Mouse (Mus musculus) hindbrain, embryonic 14.5 days (tissue): ENCODE measurements around the gene Nck1. TPM values are rescaled to one million over a fixed set of nuclear protein-coding genes. Genes with fewer than 3 reads are reported as not detected.

Source experiments
- ATAC-seq: fragments of 200-750 bp; cut with Nextera tagmentation; 2 replicates; pipeline ENCODE4 v1.8.0; 2017; ENCODE audit warnings: moderate number of reproducible peaks, mild to moderate bottlenecking, moderate TSS enrichment, moderate library complexity; ENCODE audit not compliant: low FRiP score
- DNase-seq: peaks from one replicate; pipeline ENCODE4 v3.0.0-alpha.2; 2015; ENCODE audit warnings: low spot score
- H3K27ac ChIP-seq: fragments of 300-500 bp; sonication (generic); 2 replicates; pipeline ENCODE4 v1.5.1; 2014; ENCODE audit warnings: mild to moderate bottlenecking, moderate library complexity
- H3K27me3 ChIP-seq: fragments of 300-500 bp; sonication (generic); 2 replicates; pipeline ENCODE4 v1.6.1; 2014; ENCODE audit warnings: mild to moderate bottlenecking, low read length, mixed read lengths; ENCODE audit not compliant: control insufficient read depth, insufficient read depth
- H3K36me3 ChIP-seq: fragments of 300-500 bp; sonication (generic); replicated peaks from 2 replicates; pipeline ENCODE4 v1.6.1; 2014; ENCODE audit not compliant: control insufficient read depth, insufficient read depth
- H3K4me1 ChIP-seq: fragments of 300-500 bp; sonication (generic); replicated peaks from 2 replicates; pipeline ENCODE4 v1.6.1; 2014; ENCODE audit warnings: antibody characterized with exemption, low read length, mixed read lengths; ENCODE audit not compliant: control insufficient read depth, insufficient read depth
- H3K4me2 ChIP-seq: fragments of 300-500 bp; sonication (generic); replicated peaks from 2 replicates; pipeline ENCODE4 v1.6.1; 2014; ENCODE audit warnings: mild to moderate bottlenecking, moderate library complexity
- H3K4me3 ChIP-seq: fragments of 300-500 bp; sonication (generic); replicated peaks from 2 replicates; pipeline ENCODE4 v1.5.1; 2014; ENCODE audit warnings: mild to moderate bottlenecking, low read length
- H3K9ac ChIP-seq: fragments of 300-500 bp; sonication (generic); 2 replicates; pipeline ENCODE4 v1.6.1; 2014
- H3K9me3 ChIP-seq: fragments of 300-500 bp; sonication (generic); 2 replicates; pipeline ENCODE4 v1.6.1; 2016; ENCODE audit warnings: low read length; ENCODE audit not compliant: control insufficient read depth
- WGBS: fragments of 180-500 bp; shearing (Covaris S2); extraction: QIAGEN DNeasy Blood & Tissue Kit; methylation state at CpG from one replicate; pipeline ENCODE4 v1.1.7; 2014; 5-methylcytosine and 5-hydroxymethylcytosine counted together
- polyA plus RNA-seq: library from polyadenylated mRNA; unstranded; fragments of >200 nt; fragmentation: Nextera tagmentation; extraction: Ambion mirVana; gene quantifications from 2 replicates; pipeline ENCODE4 v1.2.1, GENCODE M21; 2014

Gene Nck1
- polyA plus RNA-seq, 1 experiment from 2014 or later = 59.6 TPM

- Histone ChIP-seq H3K9me3 (no peaks in the 10 kb centered on the region), H3K9ac (no peak overlapping the region), H3K36me3 (no peaks in the 10 kb centered on the region), H3K27me3 (no peaks in the 10 kb centered on the region), H3K27ac (no peak overlapping the region), H3K4me2 (no peak overlapping the region), H3K4me3 (no peak overlapping the region), H3K4me1 (0 out of 2 replicates have a peak, but pooled peaks cover 3% of the 10 kb centered on the region)
- WGBS = 59% methylated on average over 7 of the region's 7 CpGs
- no peak for ATAC-seq
- DNase-seq = no peak
These were observed 78.3 kb downstream of the Nck1 start for GRCm38 (mm10) chr9:100467653-100468052.

DNA sequence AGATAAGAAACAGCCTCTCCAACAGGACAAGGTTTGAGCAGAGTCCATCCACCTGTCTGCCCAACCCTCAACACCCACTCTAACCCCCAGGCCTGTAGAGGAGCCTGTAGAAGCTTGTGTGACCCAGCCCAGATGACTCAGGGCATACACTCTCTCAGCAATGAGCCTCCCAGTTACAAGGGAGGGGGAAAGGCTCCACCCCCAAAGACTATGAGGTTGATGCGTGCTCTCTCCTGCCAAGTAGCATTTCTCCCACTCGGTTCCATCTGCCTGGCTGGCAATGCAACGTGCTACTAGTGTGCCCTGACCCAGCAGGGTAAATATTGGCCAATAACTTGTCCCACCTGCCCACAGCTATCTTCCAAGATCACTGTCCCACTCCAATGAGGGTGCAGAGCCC lies 79.2 kb downstream of the Nck1 start:
- Histone ChIP-seq H3K9ac (no peak overlapping the region), H3K4me1 (0 out of 2 replicates have a peak, but pooled peaks cover 3% of the 10 kb centered on the region), H3K4me2 (no peak overlapping the region), H3K27ac (no peak overlapping the region), H3K4me3 (no peak overlapping the region), H3K27me3 (no peaks in the 10 kb centered on the region), H3K9me3 (no peaks in the 10 kb centered on the region), H3K36me3 (no peaks in the 10 kb centered on the region)
- ATAC-seq (no peak), DNase-seq (no peak)
- WGBS = 81% methylated on average over 3 of the region's 3 CpGs

- DNase-seq (no peak), ATAC-seq (no peak)
- Histone ChIP-seq H3K27me3 (no peaks in the 10 kb centered on the region), H3K9ac (no peak overlapping the region), H3K36me3 (no peaks in the 10 kb centered on the region), H3K9me3 (no peaks in the 10 kb centered on the region), H3K4me2 (no peak overlapping the region), H3K4me1 (0 out of 2 replicates have a peak, but pooled peaks cover 3% of the 10 kb centered on the region), H3K4me3 (no peak overlapping the region), H3K27ac (no peak overlapping the region)
- 96% methylated on average over 9 of the region's 9 CpGs for WGBS
These were observed 79.9 kb downstream of the Nck1 start for GRCm38 (mm10) chr9:100465988-100466387.

DNA sequence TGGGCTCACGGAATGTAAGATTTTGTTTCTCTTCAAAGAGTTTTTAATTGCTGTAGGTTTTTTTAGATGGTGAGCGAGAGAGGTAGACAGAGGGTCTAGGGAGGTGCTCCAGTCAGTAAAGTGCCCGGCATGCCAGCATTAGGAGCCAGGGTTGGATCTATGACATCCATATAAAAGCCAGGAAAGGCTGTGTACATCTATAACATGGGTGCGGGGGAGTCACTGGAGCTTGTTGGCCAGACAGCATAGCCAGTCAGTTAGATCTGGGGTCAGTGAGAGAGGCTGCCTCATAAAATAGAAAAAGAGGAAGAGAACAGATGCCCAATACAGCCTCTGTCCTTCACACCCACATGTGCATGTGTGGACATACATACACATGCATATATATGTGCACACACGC lies 80.6 kb downstream of the Nck1 start:
- no peak overlapping the region for H3K9ac ChIP-seq
- DNase-seq (no peak), ATAC-seq (no peak)
- no peaks in the 10 kb centered on the region for H3K9me3 ChIP-seq
- H3K4me1 ChIP-seq = no peaks in the 10 kb centered on the region
- H3K4me3 ChIP-seq = no peak overlapping the region
- H3K36me3 ChIP-seq = no peaks in the 10 kb centered on the region
- no peak overlapping the region for H3K27ac ChIP-seq
- no peak overlapping the region for H3K4me2 ChIP-seq
- no peaks in the 10 kb centered on the region for H3K27me3 ChIP-seq
- 96% methylated on average over 5 of the region's 5 CpGs for WGBS

DNA sequence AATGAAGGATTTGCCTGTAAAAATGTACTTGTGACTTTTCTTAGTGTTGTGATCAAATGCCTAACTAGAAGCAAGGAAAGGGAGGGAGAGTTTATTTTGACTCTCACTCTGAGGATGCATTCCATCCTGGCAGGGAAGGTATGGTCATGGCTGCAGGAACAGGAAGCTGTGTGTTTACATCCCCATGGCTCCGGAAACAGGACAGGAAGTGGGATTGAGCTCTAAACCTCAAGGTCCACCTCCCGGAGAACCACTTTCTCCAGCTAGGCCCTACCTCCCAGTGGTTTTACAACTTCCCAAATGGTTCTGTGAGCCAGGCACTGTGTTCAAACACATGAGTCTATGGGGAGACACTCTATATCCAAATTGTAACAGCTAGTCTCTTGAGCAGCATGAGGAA lies 82.2 kb downstream of the Nck1 start:
- Histone ChIP-seq H3K36me3 (no peaks in the 10 kb centered on the region), H3K9ac (no peak overlapping the region), H3K27me3 (no peaks in the 10 kb centered on the region), H3K4me3 (no peak overlapping the region), H3K4me2 (no peak overlapping the region), H3K27ac (no peak overlapping the region), H3K9me3 (no peaks in the 10 kb centered on the region), H3K4me1 (no peaks in the 10 kb centered on the region)
- 86% methylated on average over 2 of the region's 2 CpGs for WGBS
- DNase-seq (no peak), ATAC-seq (no peak)

DNA sequence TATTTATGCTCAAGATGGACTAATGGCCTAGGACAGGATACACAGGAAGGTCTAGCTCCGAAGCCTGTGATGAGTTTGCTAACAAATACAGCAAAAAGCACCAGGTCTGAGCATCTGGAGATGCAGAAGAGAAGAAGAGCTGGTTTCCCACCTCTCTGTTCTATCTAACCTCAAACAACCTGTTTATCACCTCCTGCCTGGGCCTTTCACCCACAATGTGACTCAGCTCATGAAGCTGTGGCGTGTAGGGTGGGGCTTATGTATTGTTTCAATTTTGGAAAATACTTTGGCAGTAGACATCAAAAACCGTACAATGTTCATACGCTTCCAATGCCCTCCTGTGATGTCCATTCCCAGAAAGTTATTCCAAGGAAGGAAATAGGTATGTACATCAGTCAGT lies 83.8 kb downstream of the Nck1 start:
- H3K4me3 ChIP-seq = no peak overlapping the region
- DNase-seq = no peak
- no peaks in the 10 kb centered on the region for H3K27me3 ChIP-seq
- 93% methylated on average over 4 of the region's 4 CpGs for WGBS
- H3K4me2 ChIP-seq = no peak overlapping the region
- H3K9ac ChIP-seq = no peak overlapping the region
- ATAC-seq = no peak
- no peaks in the 10 kb centered on the region for H3K36me3 ChIP-seq
- no peaks in the 10 kb centered on the region for H3K9me3 ChIP-seq
- no peak overlapping the region for H3K27ac ChIP-seq
- no peaks in the 10 kb centered on the region for H3K4me1 ChIP-seq

- Histone ChIP-seq H3K27me3 (no peaks in the 10 kb centered on the region), H3K4me2 (no peak overlapping the region), H3K27ac (no peak overlapping the region), H3K36me3 (no peaks in the 10 kb centered on the region), H3K4me1 (no peaks in the 10 kb centered on the region), H3K4me3 (no peak overlapping the region), H3K9me3 (no peaks in the 10 kb centered on the region), H3K9ac (no peak overlapping the region)
- 82% methylated on average over 9 of the region's 9 CpGs for WGBS
- ATAC-seq = no peak
- DNase-seq = no peak
These were observed 84.3 kb downstream of the Nck1 start for GRCm38 (mm10) chr9:100461671-100462070.

- WGBS = 98% methylated on average over 9 of the region's 9 CpGs
These were observed 85.7 kb downstream of the Nck1 start for GRCm38 (mm10) chr9:100460203-100460602.

GRCm38 (mm10) chr9:100457971-100458681 lies 87.8 kb downstream of the Nck1 start:
- Histone ChIP-seq H3K4me1 (peaks cover 9% of the 10 kb centered on the region; the same call in 1 of the 2 replicates), H3K4me3 (no peak overlapping the region), H3K9ac (no peak overlapping the region), H3K4me2 (no peak overlapping the region), H3K36me3 (no peaks in the 10 kb centered on the region), H3K27ac (no peak overlapping the region), H3K27me3 (no peaks in the 10 kb centered on the region), H3K9me3 (no peaks in the 10 kb centered on the region)
- WGBS = 94% methylated on average over 17 of the region's 17 CpGs
- DNase-seq (no peak), ATAC-seq (no peak)

More at GRCm38 (mm10) chr9:100460203-100460602, 85.7 kb downstream of the Nck1 start:
- H3K9ac ChIP-seq = no peak overlapping the region
- no peak overlapping the region for H3K4me3 ChIP-seq
- ATAC-seq (no peak), DNase-seq (no peak)
- no peaks in the 10 kb centered on the region for H3K9me3 ChIP-seq
- no peak overlapping the region for H3K27ac ChIP-seq
- no peak overlapping the region for H3K4me2 ChIP-seq
- no peaks in the 10 kb centered on the region for H3K36me3 ChIP-seq
- no peaks in the 10 kb centered on the region for H3K27me3 ChIP-seq
- no peaks in the 10 kb centered on the region for H3K4me1 ChIP-seq

DNA sequence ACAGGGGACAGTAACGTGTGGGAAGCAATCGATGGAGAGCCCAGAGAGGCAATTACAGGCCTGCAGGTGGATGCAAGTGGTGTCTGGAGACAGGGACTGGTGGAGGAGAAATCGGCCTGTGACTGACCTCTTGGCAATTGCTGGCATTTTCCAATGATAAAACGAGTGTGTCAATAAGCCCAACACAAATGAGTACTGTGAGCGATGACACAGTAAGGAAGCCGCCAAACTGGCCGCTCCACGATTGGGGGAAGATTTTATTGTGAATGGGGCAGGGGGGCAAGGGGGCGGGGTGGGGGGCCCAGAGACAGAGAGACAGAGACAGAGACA lies 91.3 kb downstream of the Nck1 start:
- Histone ChIP-seq H3K4me2 (peak overlapping the region; percentile 66), H3K27ac (no peak overlapping the region), H3K9me3 (no peaks in the 10 kb centered on the region), H3K9ac (peak overlapping the region; percentile 36), H3K36me3 (no peaks in the 10 kb centered on the region), H3K27me3 (no peaks in the 10 kb centered on the region), H3K4me3 (peak overlapping the region; percentile 28), H3K4me1 (peaks cover 9% of the 10 kb centered on the region; the same call in 1 of the 2 replicates)
- no peak for ATAC-seq
- no peak for DNase-seq
- 17% methylated on average over 9 of the region's 9 CpGs for WGBS
